Mouse (Mus musculus) liver, adult 2 months (tissue): ENCODE measurements around the gene Samd15.

Source experiments
- CTCF ChIP-seq: fragments of 200-500 bp; IDR thresholded peaks from 2 replicates; pipeline ENCODE4 v1.5.1; 2011; ENCODE audit warnings: low read depth, low read length, control low read depth
- POLR2A ChIP-seq: fragments of 200-500 bp; IDR thresholded peaks from 2 replicates; pipeline ENCODE4 v1.6.1; 2011; ENCODE audit warnings: low read length, control low read depth; ENCODE audit not compliant: insufficient read depth; ENCODE audit errors: extremely low read depth

- TF ChIP-seq CTCF (no peak), POLR2A (0 out of 2 replicates have a peak, but pooled peaks have one; percentile 24)
These were observed 41.4 kb upstream of the Samd15 start for GRCm38 (mm10) chr12:87158099-87158498.
